Mouse (Mus musculus) intestine, embryonic 16.5 days (tissue): ENCODE results near the gene B4galt7. TPM values are rescaled to one million over a fixed set of nuclear protein-coding genes. Genes with fewer than 3 reads are reported as not detected.

Source experiments
- ATAC-seq: fragments of 200-750 bp; cut with Nextera tagmentation; 2 replicates; pipeline ENCODE4 v1.8.0; 2017; ENCODE audit warnings: moderate TSS enrichment, moderate library complexity
- H3K27ac ChIP-seq: fragments of 300-500 bp; sonication (generic); 2 replicates; pipeline ENCODE4 v1.5.1; 2014; ENCODE audit warnings: mild to moderate bottlenecking, low read length
- H3K27me3 ChIP-seq: fragments of 300-500 bp; sonication (generic); replicated peaks from 2 replicates; pipeline ENCODE4 v1.6.1; 2014; ENCODE audit warnings: low read length, control low read depth, mixed read lengths; ENCODE audit not compliant: control insufficient read depth, insufficient read depth
- H3K36me3 ChIP-seq: fragments of 300-500 bp; sonication (generic); 2 replicates; pipeline ENCODE4 v1.6.1; 2014; ENCODE audit warnings: low read length, control low read depth; ENCODE audit not compliant: control insufficient read depth, insufficient read depth
- H3K4me1 ChIP-seq: fragments of 300-500 bp; sonication (generic); 2 replicates; pipeline ENCODE4 v1.6.1; 2014; ENCODE audit warnings: low read length, control low read depth, mixed read lengths; ENCODE audit not compliant: control insufficient read depth, insufficient read depth
- H3K4me2 ChIP-seq: fragments of 300-500 bp; sonication (generic); 2 replicates; pipeline ENCODE4 v1.6.1; 2014; ENCODE audit warnings: low read depth, low read length, control low read depth
- H3K4me3 ChIP-seq: fragments of 300-500 bp; sonication (generic); 2 replicates; pipeline ENCODE4 v1.5.1; 2014; ENCODE audit warnings: mild to moderate bottlenecking, low read length
- H3K9ac ChIP-seq: fragments of 300-500 bp; sonication (generic); 2 replicates; pipeline ENCODE4 v1.6.1; 2014; ENCODE audit warnings: low read depth, low read length
- H3K9me3 ChIP-seq: fragments of 300-500 bp; sonication (generic); 2 replicates; pipeline ENCODE4 v1.6.1; 2016; ENCODE audit warnings: low read length, control low read depth; ENCODE audit not compliant: control insufficient read depth
- WGBS: fragments of 180-500 bp; shearing (Covaris S2); extraction: QIAGEN DNeasy Blood & Tissue Kit; methylation state at CpG from one replicate; pipeline ENCODE4 v1.1.7; 2014; 5-methylcytosine and 5-hydroxymethylcytosine counted together
- polyA plus RNA-seq: library from polyadenylated mRNA; unstranded; fragments of >200 nt; fragmentation: Nextera tagmentation; extraction: Ambion mirVana; gene quantifications from 2 replicates; pipeline ENCODE4 v1.2.1, GENCODE M21; 2015

The B4galt7 gene
- polyA plus RNA-seq, 1 experiment from 2014 or later = 21.6 TPM

GRCm38 (mm10) chr13:55592512-55593253, 7.0 kb upstream of the B4galt7 start:
- ATAC-seq = peak; percentile 98
- H3K36me3 ChIP-seq = peaks cover 11% of the 10 kb centered on the region
- peak overlapping the region; percentile 86 for H3K4me3 ChIP-seq
- no peaks in the 10 kb centered on the region for H3K9me3 ChIP-seq
- H3K4me2 ChIP-seq = peak overlapping the region; percentile 67
- WGBS = 5% methylated on average over 29 of the region's 29 CpGs
- H3K27me3 ChIP-seq = no peaks in the 10 kb centered on the region
- H3K27ac ChIP-seq = peak overlapping the region; percentile 54
- peak overlapping the region; percentile 93 for H3K9ac ChIP-seq
- H3K4me1 ChIP-seq = peaks cover 10% of the 10 kb centered on the region

GRCm38 (mm10) chr13:55593254-55593747, 6.4 kb upstream of the B4galt7 start:
- WGBS = under 1% methylated on average over 30 of the region's 31 CpGs

GRCm38 (mm10) chr13:55595375-55595774, 4.3 kb upstream of the B4galt7 start:
- no peaks in the 10 kb centered on the region for H3K9me3 ChIP-seq
- no peak for ATAC-seq
- no peaks in the 10 kb centered on the region for H3K27me3 ChIP-seq
- H3K27ac ChIP-seq = no peak overlapping the region
- peaks cover 10% of the 10 kb centered on the region for H3K4me1 ChIP-seq
- H3K36me3 ChIP-seq = peaks cover 14% of the 10 kb centered on the region
- 84% methylated on average over 12 of the region's 12 CpGs for WGBS
- H3K9ac ChIP-seq = no peak overlapping the region
- H3K4me3 ChIP-seq = no peak overlapping the region
- H3K4me2 ChIP-seq = no peak overlapping the region

More at GRCm38 (mm10) chr13:55593254-55593747, 6.4 kb upstream of the B4galt7 start:
- H3K27me3 ChIP-seq = no peaks in the 10 kb centered on the region
- peak overlapping the region; percentile 54 for H3K27ac ChIP-seq
- ATAC-seq = peak; percentile 62
- peaks cover 10% of the 10 kb centered on the region for H3K4me1 ChIP-seq
- H3K4me2 ChIP-seq = peak overlapping the region; percentile 67
- H3K4me3 ChIP-seq = peak overlapping the region; percentile 86
- H3K36me3 ChIP-seq = peaks cover 14% of the 10 kb centered on the region
- no peaks in the 10 kb centered on the region for H3K9me3 ChIP-seq
- peak overlapping the region; percentile 93 for H3K9ac ChIP-seq

GRCm38 (mm10) chr13:55596802-55597201, 2.9 kb upstream of the B4galt7 start:
- 93% methylated on average over 12 of the region's 12 CpGs for WGBS
- Histone ChIP-seq H3K9ac (no peak overlapping the region), H3K4me3 (no peak overlapping the region), H3K4me1 (peaks cover 15% of the 10 kb centered on the region), H3K9me3 (no peaks in the 10 kb centered on the region), H3K27ac (no peak overlapping the region), H3K4me2 (no peak overlapping the region), H3K36me3 (peaks cover 14% of the 10 kb centered on the region), H3K27me3 (no peaks in the 10 kb centered on the region)
- no peak for ATAC-seq

GRCm38 (mm10) chr13:55600657-55601056, 961 bp downstream of the B4galt7 start:
- Histone ChIP-seq H3K27me3 (no peaks in the 10 kb centered on the region), H3K9ac (peak overlapping the region; percentile 89), H3K4me2 (peak overlapping the region; percentile 76), H3K4me1 (peaks cover 5% of the 10 kb centered on the region), H3K4me3 (peak overlapping the region; percentile 88), H3K36me3 (peaks cover 17% of the 10 kb centered on the region), H3K27ac (0 out of 2 replicates have a peak overlapping the region, but pooled peaks have one; percentile 6), H3K9me3 (no peaks in the 10 kb centered on the region)
- peak; percentile 49; the same call in 1 of the 2 replicates for ATAC-seq
- 16% methylated on average over 9 of the region's 9 CpGs for WGBS

GRCm38 (mm10) chr13:55601611-55602010, 1.9 kb downstream of the B4galt7 start:
- H3K36me3 ChIP-seq = peaks cover 13% of the 10 kb centered on the region
- H3K9ac ChIP-seq = no peak overlapping the region
- no peaks in the 10 kb centered on the region for H3K9me3 ChIP-seq
- H3K27ac ChIP-seq = no peak overlapping the region
- no peak for ATAC-seq
- WGBS = 10% methylated on average over 3 of the region's 3 CpGs
- peaks cover 5% of the 10 kb centered on the region for H3K4me1 ChIP-seq
- no peaks in the 10 kb centered on the region for H3K27me3 ChIP-seq
- no peak overlapping the region for H3K4me3 ChIP-seq
- no peak overlapping the region for H3K4me2 ChIP-seq

GRCm38 (mm10) chr13:55604606-55605005, 4.9 kb downstream of the B4galt7 start:
- peaks cover 5% of the 10 kb centered on the region for H3K4me1 ChIP-seq
- H3K4me3 ChIP-seq = no peak overlapping the region
- H3K36me3 ChIP-seq = peaks cover 25% of the 10 kb centered on the region
- WGBS = 91% methylated on average over 3 of the region's 3 CpGs
- H3K4me2 ChIP-seq = no peak overlapping the region
- no peak for ATAC-seq
- H3K9me3 ChIP-seq = no peaks in the 10 kb centered on the region
- no peaks in the 10 kb centered on the region for H3K27me3 ChIP-seq
- no peak overlapping the region for H3K27ac ChIP-seq
- no peak overlapping the region for H3K9ac ChIP-seq

GRCm38 (mm10) chr13:55606899-55607623, 7.4 kb downstream of the B4galt7 start:
- H3K4me3 ChIP-seq = no peak overlapping the region
- H3K9me3 ChIP-seq = no peaks in the 10 kb centered on the region
- H3K4me1 ChIP-seq = no peaks in the 10 kb centered on the region
- no peak overlapping the region for H3K4me2 ChIP-seq
- WGBS = 75% methylated on average over 10 of the region's 10 CpGs
- peaks cover 25% of the 10 kb centered on the region for H3K36me3 ChIP-seq
- H3K9ac ChIP-seq = no peak overlapping the region
- no peaks in the 10 kb centered on the region for H3K27me3 ChIP-seq
- ATAC-seq = no peak
- H3K27ac ChIP-seq = no peak overlapping the region

GRCm38 (mm10) chr13:55607624-55608006, 7.9 kb downstream of the B4galt7 start:
- Histone ChIP-seq H3K27me3 (no peaks in the 10 kb centered on the region), H3K36me3 (peaks cover 25% of the 10 kb centered on the region), H3K9ac (no peak overlapping the region), H3K9me3 (no peaks in the 10 kb centered on the region), H3K4me1 (no peaks in the 10 kb centered on the region), H3K4me2 (no peak overlapping the region), H3K4me3 (no peak overlapping the region), H3K27ac (no peak overlapping the region)
- ATAC-seq = no peak
- WGBS = 87% methylated on average over 2 of the region's 2 CpGs
